Mouse (Mus musculus) brain, embryonic 18.5 days (tissue): ENCODE data around the gene Actn2.

Experiments used
- DNase-seq: peaks from one replicate; pipeline ENCODE4 v3.0.0-alpha.2; 2012; ENCODE audit warnings: low read depth, low spot score

Gene Actn2

DNA sequence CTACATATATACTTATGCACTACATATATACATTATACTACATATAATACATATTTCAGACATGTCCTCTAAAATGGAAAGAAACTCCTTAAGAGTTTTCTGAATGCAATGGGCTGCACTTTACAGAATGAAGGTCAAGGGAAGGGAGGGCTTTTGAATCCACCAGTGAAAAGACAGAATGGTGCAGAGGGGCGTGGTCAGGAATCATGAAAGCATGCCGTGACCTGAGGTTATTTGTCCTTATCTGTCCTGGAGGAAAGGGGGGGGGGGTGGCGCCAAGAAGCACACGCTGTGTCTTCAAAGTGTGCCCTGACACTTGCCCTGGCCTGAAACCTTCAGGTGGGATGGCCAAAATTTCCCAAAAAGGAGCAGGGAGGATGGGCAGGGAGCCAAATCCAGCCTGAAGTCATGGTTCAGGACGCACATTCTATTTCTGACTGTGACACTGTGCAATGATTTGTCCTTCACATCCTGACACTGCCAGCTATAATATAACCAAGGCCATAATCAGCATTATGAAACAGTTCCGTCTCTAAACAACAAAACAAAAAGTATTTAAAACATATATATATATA lies 23.3 kb downstream of the Actn2 start:
- DNase-seq: no peak

DNA sequence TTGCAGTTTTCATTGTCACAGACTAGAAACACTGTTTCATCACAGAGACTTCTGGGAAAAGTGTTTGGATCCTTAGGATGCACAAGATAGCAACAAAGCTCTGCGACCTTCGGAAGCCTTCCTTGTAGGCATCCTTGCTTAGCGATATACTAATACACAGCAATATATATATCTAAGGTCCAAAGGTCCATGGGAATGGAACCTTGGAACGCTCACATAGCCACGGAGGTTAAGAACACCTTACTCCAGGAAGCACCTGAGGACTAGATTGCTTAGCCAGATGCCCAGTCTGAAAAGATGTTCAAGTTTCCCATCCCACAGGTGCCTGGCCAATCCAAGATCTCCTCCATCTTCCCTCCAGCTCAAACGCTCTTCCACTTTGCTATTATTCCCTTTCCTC lies 26.4 kb downstream of the Actn2 start:
- DNase-seq: no peak

DNA sequence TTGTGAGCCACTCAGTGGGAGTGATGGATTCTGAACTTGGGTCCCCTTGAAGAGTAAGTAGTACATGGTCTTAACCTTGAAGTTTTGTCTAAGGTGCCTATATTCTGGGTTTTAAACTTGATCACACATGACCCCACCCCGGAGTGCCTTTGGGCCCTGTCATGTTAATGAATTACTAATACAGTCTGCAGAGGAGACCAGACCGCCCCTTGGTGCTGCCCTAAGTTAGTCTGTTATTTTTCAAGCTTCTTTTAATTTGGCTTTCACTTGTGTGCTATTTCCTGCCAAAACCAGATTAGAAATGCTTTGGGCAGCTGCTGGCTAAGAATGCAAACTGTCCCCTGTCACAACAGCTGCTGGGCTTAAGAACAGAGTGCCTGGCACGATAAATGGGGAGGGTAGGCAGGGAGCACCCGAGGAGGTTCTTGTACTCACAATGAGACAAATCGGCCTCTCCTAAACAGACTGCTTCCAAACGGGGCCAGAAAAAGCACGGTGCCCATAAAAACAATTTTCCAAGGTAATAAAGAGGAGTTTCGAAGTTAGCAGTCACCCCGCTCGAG lies 28.5 kb downstream of the Actn2 start:
- no peak for DNase-seq

DNA sequence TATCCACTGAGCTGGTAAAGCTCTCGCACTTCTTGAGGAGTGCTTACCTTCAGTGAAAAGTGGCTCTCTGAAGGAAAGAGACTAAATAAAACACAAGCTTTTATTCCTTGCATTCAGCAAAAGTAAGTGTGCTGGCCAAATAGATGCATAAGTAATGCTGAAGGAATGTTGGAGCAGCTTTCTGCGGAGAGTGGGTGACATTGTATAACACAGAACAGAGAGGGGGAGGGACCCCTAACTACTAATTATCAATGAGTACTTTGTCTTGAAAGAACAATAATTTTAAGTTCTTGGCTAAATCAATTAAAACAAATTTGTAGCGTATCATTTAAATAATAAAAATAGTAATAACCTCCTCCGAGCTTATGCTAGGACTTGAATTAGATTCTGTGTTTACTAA lies 29.2 kb downstream of the Actn2 start:
- no peak for DNase-seq

DNA sequence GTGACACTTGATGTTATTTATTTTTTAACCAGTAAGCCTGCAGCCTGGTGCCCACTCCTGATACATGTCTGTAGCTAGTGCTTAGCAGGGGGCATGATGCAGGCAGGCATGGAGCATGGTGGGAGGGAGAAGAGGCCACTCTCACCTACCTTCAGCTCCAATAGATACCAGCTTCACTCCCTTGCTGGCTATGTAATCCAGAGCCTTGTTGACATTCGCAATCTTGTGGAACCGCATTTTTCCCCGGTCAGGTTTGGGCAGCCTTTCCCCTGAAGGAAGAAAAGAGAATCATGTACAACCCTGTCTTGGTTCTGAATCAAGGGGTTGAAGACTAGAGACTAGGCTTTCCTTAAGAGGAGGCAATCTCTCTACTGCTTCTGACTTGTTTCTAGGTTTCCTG lies 31.1 kb downstream of the Actn2 start:
- DNase-seq: no peak

DNA sequence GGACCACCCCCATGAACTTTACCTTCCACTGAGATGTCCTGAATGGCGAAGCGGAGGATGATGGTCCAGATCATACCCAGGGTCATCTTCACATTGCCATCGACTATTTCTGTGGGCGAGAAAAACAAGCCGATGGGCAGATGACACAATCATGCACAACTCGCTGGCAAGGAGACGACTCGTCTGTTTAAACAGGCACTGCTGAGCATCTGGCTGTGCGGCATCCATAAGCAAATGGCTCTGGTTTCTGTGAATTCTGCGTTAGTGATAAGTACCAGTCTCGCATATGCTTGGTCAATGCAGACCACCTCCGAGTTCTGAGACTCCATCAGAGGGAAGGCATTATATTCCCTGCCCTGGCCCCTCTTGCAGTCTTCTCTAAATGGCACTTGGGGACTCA lies 31.7 kb downstream of the Actn2 start:
- no peak for DNase-seq

DNA sequence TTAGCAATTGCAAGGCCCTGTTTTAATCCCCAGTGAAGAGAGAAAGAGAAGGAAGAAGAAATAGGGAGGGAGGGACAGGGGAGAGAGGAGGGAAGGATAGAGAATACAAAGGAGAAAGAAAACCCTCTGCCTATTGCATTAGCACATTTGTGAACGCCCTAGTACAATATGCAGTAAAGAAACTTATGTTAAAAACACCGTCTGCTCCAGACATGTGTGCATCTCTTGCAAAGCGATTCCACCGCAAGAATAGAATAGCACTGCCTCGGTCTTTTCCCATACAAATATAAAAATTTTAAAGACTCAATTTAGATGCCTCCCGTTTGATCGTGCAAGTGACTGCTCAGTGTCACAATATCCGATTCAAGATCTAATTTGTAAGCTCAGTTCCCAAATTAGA lies 32.1 kb downstream of the Actn2 start:
- no peak for DNase-seq

DNA sequence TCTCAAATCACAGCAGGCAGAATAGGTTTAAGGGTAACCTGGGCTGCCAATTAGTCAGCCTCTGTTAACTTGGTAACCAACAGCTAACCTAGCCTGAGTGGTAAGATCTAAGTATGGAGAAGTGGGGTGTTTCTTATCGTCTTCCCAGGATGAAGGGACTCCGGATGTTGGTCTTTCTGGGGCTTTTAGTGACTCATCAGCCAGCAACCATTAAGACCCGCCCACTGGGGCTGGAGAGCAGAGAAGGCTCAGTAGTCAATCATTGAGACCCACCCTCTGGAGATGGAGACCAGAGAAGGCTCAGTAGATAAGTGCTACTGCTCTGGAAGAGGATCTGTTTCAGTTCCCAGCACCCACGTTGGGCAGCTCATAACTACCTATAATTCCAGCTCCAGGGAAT lies 33.3 kb downstream of the Actn2 start:
- DNase-seq: no peak

DNA sequence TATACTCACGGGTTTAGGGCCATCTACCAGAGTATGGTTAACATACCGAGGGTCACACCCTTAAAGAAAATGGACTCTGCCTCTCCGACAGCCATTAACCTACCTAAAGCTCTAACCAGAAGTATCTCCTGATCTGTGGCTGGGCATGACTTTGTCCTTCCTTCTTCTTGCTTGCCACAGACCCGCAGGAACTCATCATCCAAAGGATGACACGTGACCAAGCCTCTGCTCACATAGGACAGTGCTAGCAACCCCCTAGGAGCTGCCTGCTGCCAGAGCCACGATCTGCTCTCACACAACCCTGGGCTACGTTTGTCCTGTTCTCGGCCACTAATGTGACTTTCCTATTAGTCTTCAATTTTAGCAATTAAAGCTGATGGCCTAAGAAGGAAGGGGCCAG lies 35.0 kb downstream of the Actn2 start:
- no peak for DNase-seq

DNA sequence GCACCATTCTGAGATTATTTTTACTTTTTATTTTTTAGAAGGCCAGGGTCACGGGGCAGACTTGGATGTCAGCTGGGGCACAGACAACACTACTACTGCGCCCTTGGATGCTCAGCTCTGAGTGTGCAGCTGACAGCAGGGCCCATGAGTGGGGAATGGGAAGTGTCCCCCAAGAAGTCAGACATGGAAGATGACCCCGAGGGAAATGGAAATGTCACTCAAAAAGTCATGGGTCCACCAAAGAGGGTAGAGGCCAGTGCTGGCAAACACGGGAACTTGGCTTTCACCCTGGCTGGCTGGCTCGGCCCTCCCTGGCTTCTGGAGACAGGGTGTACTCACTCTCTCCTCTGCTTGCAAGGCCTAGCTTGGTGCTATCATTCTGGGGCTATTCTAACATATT lies 35.6 kb downstream of the Actn2 start:
- no peak for DNase-seq

DNA sequence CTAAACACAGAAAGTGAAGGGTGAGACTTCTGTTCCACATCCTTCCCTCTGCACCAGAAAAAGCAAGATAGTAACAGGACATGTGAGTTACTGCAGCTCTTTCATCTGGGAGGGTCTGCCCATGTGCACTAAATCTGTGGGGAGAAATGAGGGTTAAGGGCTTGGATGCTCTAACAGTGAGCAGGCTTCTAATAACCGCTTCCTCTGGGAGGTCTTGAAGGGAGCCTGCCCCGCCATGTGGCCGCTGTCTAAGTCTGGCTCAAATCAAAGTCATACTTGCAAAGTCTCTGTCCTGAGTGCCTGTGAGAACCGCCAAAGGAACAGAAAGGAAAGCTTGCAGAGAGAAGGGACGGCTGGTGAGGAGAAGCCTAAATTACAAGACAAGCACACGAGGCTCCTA lies 42.8 kb downstream of the Actn2 start:
- DNase-seq: no peak

DNA sequence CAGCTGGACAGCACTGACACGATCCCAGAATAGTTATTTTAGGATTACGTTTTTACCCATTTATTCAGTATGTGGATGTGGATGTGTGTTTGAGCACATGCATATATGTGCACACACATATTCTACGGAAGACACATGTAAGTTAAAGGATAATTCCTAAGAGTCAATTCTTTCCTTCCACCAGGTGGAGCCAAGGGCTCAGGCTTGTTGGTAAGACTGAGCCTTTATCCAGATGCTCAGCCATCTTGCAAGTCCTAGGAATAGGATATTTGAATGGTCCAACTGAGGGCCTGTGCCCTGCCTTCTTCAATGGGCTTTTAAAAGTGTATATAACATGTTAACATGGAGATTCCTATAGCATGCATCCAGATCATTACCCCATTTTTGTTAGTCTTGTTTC lies 43.9 kb downstream of the Actn2 start:
- peak; percentile 20 for DNase-seq

DNA sequence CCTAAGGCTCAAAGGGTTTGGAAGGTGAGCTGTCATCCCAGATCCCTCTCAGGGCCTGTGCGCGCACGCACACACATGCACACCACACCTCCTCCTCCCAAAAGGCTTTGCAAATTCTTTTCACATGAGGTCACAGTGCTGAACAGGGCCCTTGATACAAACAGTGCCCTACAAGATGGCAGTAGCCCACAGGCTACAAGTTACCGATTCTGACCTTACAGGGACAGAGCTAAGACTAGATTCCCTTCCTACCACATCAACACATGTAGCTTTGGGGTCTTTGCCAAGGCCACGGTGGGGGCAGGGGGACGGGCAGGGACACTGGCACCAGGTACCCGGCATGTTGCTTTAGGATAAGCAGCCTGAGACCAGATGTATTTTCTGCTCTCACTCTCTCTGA lies 46.8 kb downstream of the Actn2 start:
- DNase-seq: no peak

DNA sequence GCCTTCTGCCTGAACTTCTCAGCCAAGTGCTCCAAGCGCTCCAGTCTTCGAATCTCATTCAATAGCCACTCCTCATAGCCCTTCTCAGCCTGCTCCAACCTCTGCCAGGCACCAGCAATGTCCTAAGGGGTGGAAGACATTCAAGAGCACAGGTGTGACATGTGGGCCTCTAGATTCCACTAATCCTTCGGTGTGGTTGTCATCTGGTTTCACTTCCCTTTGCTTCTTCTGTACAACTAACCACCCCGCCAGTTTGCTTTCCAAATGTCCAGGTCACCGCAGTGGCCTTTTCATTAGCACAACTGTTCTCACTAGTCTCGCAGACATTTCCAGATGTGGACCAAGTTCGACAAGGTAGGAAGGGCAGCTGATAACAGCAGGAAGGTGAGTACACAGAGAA lies 49.9 kb downstream of the Actn2 start:
- no peak for DNase-seq

DNA sequence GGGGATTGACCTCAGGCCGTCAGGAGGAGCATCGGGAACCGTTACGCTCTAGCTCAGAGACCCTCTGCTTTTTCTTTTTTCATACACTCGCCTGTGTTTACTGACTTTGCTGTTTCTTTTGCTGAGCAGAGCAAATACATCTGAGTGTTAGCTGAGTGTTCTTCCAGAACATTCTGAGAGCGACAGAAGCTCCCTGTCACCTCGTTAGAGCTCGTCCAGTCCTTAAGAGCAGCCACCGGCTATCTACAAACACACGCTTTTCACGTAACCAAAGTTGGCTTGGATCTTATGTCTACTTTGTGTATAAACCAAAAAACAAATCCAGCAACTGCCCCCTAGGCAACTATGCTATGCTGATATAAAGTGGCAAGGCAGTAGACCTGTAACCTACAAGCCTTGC lies 56.0 kb downstream of the Actn2 start:
- DNase-seq: no peak

DNA sequence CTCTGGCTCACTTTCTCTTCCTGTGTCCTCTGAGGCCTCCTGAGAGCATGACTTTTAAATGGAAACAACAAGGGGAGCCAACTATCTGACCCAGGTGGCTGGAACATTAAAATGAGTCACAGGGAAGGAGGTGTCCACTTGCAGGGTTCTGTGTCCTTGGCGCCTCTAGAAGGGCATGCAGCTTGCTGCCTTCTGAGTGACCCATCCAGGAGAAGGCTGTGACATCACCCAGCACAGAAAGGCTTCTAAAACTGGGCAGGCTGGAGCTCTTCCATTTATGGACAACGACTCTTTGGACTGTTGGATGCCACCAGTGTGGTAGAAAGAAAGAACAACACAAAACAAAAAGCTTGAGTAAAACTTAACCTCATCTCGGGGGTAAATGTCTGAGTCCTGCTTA lies 56.7 kb downstream of the Actn2 start:
- DNase-seq: no peak

DNA sequence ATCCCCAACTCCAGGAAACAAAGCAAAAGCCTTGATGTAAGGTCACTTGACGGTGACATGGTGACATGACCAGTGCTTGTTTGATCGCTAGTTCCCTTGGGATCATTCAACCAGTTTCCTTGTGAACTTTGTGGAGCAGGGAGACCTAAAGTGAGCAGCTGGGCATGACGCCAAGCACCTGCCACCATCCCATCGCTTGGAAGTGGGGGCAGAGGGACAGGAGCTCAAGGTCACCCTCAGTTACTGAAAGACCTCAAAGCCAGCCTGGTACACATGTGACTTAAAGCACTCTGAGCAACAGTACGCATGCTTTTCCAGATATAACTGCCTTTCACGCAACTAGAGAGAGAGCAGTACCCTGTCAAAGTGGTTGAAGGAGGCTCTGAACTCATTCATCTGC lies 65.8 kb downstream of the Actn2 start:
- DNase-seq: no peak

DNA sequence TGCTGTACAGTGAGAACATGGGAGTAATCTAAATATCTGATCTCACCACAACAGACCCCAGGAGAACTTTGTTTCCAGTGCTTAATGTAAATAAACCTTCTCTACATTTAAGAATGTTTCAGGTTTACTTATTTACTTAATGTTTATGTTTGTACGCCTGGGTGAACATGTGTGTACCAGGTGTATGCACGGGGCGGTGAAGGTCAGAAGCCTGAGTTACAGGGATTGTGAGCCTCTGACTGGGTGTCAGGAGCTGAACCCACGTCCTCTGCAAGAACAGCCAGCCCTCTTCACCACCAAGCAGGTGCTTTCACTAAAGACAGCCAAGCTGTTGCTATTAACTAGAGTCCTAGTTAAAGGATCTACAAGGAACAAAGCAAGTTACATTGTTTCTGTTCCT lies 66.3 kb downstream of the Actn2 start:
- no peak for DNase-seq

DNA sequence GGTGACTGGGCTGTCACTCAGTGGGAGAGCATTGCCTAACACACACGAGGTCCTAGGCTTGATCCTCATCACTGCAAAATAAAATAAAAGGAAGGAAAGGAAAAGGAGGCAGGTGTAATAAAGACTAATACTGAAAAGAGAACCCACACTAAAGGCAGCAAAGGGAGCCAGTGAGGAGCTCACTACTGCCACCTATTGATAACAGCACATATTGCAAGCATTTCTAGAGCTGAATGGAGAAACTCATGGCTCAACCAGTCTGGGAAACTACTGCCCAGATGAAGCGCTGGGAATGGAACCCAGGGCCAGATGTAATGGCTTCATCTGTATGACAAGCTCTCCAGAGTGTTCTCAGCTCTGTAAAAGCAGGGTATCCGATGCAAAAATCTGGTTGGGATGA lies 67.6 kb downstream of the Actn2 start:
- no peak for DNase-seq

DNA sequence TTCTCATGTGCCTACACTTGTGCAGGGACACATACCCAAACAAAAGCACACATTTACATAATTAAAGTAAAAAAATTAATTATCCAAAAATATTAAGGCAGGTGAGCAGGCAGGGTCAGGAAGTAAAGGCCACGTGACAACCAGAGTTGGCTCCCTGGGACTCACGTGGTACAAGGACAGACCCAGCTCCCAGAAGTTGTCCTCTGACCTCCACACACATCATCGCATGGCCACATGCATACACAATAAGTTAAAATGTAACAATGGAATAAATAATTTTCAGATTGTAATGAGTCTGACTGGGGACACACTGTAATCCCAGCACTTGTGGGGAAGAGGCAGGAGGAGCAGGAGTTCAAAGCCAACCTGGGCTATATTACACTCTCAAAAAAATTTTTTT lies 72.6 kb downstream of the Actn2 start:
- DNase-seq: no peak

DNA sequence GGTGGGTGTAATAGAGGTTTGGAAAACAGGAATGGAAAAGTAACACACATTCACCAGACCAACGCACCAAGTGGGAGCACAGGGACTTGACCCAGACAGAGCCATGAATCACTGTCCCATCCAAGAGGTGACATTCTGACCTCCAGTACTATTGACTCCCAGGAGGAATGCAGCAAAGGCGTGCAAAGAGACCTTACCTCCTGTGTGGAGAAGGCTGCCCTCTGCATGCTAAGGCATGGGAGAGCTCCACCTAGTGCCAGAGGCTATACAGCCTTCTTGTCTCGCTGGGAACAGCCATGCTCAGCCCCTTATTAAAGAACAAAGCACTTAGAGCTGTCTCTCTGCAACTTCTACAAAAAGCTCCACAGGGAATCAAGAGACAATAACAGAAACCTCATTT lies 73.5 kb downstream of the Actn2 start:
- no peak for DNase-seq

DNA sequence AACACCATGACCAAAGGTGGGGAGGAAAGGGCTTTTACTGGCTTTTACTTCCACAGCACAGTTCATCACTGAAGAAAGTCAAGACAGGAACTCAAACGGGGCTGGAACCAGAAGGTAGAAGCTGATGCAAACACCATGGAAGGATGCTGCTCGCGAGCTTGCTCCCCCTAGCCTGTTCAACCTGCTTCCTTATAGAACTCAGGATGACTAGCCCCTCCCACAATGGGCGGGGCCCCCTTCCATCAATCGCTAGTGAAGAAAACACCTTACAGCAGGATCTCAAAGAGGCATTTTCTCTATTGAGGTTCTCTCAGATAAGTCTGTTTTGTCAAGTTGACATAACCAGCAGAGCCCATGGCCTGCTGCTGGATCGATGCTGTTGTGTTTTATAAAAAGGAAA lies 76.6 kb downstream of the Actn2 start:
- DNase-seq: no peak

DNA sequence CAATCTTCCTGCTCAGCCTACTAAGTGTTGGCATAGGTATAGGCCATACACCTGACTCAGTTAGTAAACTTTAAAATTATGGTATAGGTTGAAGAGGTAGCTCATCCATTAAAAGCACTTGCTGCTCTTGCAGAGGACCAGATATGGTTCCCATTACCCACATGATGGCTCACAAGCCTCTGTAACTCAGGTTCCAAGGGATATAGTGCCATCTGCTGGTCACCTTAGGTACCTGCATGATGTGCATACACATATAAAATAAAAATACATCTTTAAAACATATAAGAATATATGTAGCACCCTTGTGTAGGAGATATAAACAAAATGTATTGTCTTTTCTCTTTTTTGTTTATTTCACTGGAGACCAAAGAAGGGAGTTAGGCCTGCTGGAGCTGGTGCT lies 79.1 kb downstream of the Actn2 start:
- no peak for DNase-seq
